Mouse (Mus musculus) mouse trophoblast stem cell (cell line): ENCODE results near the gene Nr4a3.

Experiments used
- in situ Hi-C, 2 experiments: fragments of 300-500 bp; cut with MseI, MboI; formaldehyde crosslinking; loops; 2 replicates in 1 of 2; 3 replicates in 1 of 2; pipeline ENCODE4 v1.15.1; 2025

The Nr4a3 gene

GRCm38 (mm10) chr4:48044491-48045211, at the start of gene Nr4a3:
Gene Nr4a3, plus strand, starts transcription at chr4:48045153.
- in situ Hi-C loops = no loop called here

GRCm38 (mm10) chr4:48002969-48003368, 42.0 kb upstream of the Nr4a3 start:
- in situ Hi-C loops = no loop called here

GRCm38 (mm10) chr4:48003456-48003855, 41.5 kb upstream of the Nr4a3 start:
- in situ Hi-C loops = no loop called here

- in situ Hi-C loops = no loop called here
These were observed 38.6 kb upstream of the Nr4a3 start for GRCm38 (mm10) chr4:48006355-48006754.

- in situ Hi-C loops = no loop called here
These were observed 32.7 kb upstream of the Nr4a3 start for GRCm38 (mm10) chr4:48012209-48012608.

GRCm38 (mm10) chr4:48022966-48023365, 22.0 kb upstream of the Nr4a3 start:
- in situ Hi-C loops = no loop called here

GRCm38 (mm10) chr4:48029652-48030051, 15.3 kb upstream of the Nr4a3 start:
- in situ Hi-C loops = no loop called here

- in situ Hi-C loops = no loop called here
These were observed 10.7 kb upstream of the Nr4a3 start for GRCm38 (mm10) chr4:48034287-48034686.

- in situ Hi-C loops = no loop called here
These were observed 7.3 kb upstream of the Nr4a3 start for GRCm38 (mm10) chr4:48037646-48038045.

GRCm38 (mm10) chr4:48038847-48039246, 6.1 kb upstream of the Nr4a3 start:
- in situ Hi-C loops = no loop called here

- in situ Hi-C loops = no loop called here
These were observed 5.2 kb upstream of the Nr4a3 start for GRCm38 (mm10) chr4:48039736-48040135.

GRCm38 (mm10) chr4:48042466-48042785, 2.5 kb upstream of the Nr4a3 start:
- in situ Hi-C loops = no loop called here

- in situ Hi-C loops = no loop called here
These were observed 1.9 kb upstream of the Nr4a3 start for GRCm38 (mm10) chr4:48042786-48043701.

- in situ Hi-C loops = no loop called here
These were observed 837 bp upstream of the Nr4a3 start for GRCm38 (mm10) chr4:48044141-48044490.

- in situ Hi-C loops = no loop called here
These were observed 348 bp downstream of the Nr4a3 start for GRCm38 (mm10) chr4:48045281-48045720.

GRCm38 (mm10) chr4:48045721-48046460, 938 bp downstream of the Nr4a3 start:
- in situ Hi-C loops = no loop called here

- in situ Hi-C loops = no loop called here
These were observed 1.5 kb downstream of the Nr4a3 start for GRCm38 (mm10) chr4:48046461-48046901.

GRCm38 (mm10) chr4:48047136-48047765, 2.3 kb downstream of the Nr4a3 start:
- in situ Hi-C loops = no loop called here

GRCm38 (mm10) chr4:48047766-48048371, 2.9 kb downstream of the Nr4a3 start:
- in situ Hi-C loops = no loop called here

- in situ Hi-C loops = no loop called here
These were observed 3.7 kb downstream of the Nr4a3 start for GRCm38 (mm10) chr4:48048456-48049315.
